Mouse (Mus musculus): ENCODE results near the gene Cd3d. TPM values are rescaled to one million over a fixed set of nuclear protein-coding genes. Genes with fewer than 3 reads are reported as not detected.

Cd3d gene
- polyA plus RNA-seq, 1 experiment from 2014 or later = not detected

GRCm38 (mm10) chr9:44979806-44980205 lies 1.8 kb upstream of the Cd3d start:
- peaks cover 5% of the 10 kb centered on the region; the same call in 1 of the 2 replicates for H3K27me3 ChIP-seq
- H3K9ac ChIP-seq (replicated peaks) = no peak overlapping the region
- 79% methylated on average over 7 of the region's 7 CpGs for WGBS
- no peak overlapping the region for H3K27ac ChIP-seq (replicated peaks)
- ATAC-seq (ENCODE audit: low FRiP score, low read depth) = no peak
- no peaks in the 10 kb centered on the region for H3K4me1 ChIP-seq
- H3K9me3 ChIP-seq = no peaks in the 10 kb centered on the region
- H3K4me3 ChIP-seq = no peak overlapping the region
- H3K4me2 ChIP-seq (replicated peaks) = no peak overlapping the region
- no peaks in the 10 kb centered on the region for H3K36me3 ChIP-seq

GRCm38 (mm10) chr9:44980242-44980641 lies 1.3 kb upstream of the Cd3d start, which contains the start of gene Cd3g:
Cd3g (minus strand) TSS chr9:44980431.
- 83% methylated on average over 3 of the region's 3 CpGs for WGBS
- Histone ChIP-seq H3K27ac (replicated peaks) (no peak within 1 kb of the TSS), H3K9me3 (no peaks in the 10 kb centered on the region), H3K4me2 (replicated peaks) (no peak within 1 kb of the TSS), H3K27me3 (peaks cover 5% of the 10 kb centered on the region; the same call in 1 of the 2 replicates), H3K4me3 (no peak within 1 kb of the TSS), H3K4me1 (no peaks in the 10 kb centered on the region), H3K36me3 (no peaks in the 10 kb centered on the region), H3K9ac (replicated peaks) (no peak within 1 kb of the TSS)
- ATAC-seq (ENCODE audit: low FRiP score, low read depth) = no peak

DNA sequence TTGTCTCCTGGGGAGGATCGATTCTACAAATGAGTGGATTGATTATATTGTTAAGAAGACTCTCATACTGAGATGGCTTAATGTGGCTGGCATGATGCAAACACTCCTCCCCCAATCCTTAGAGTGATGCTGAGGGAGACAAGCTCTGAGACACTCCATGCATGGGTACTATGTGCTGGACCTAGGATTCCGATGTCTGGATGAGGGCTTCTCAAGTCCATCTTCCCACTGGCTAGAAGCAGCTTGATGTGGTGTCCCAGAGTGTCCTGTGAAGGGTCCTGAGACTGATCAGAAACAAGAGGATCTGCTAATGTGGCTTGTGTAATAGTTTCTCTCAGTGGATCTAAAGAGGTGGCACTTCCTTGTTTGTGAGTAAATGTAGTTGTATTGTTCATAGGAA lies 482 bp upstream of the Cd3d start:
- Histone ChIP-seq H3K27ac (replicated peaks) (no peak overlapping the region), H3K4me1 (no peaks in the 10 kb centered on the region), H3K4me3 (no peak overlapping the region), H3K4me2 (replicated peaks) (no peak overlapping the region), H3K9me3 (no peaks in the 10 kb centered on the region), H3K36me3 (no peaks in the 10 kb centered on the region), H3K27me3 (no peaks in the 10 kb centered on the region), H3K9ac (replicated peaks) (no peak overlapping the region)
- WGBS = 85% methylated on average over 2 of the region's 2 CpGs
- ATAC-seq (ENCODE audit: low FRiP score, low read depth) = no peak

GRCm38 (mm10) chr9:44982081-44982480 lies 495 bp downstream of the Cd3d start:
- Histone ChIP-seq H3K9ac (replicated peaks) (no peak overlapping the region), H3K4me3 (no peak overlapping the region), H3K36me3 (no peaks in the 10 kb centered on the region), H3K27me3 (no peaks in the 10 kb centered on the region), H3K9me3 (no peaks in the 10 kb centered on the region), H3K4me2 (replicated peaks) (no peak overlapping the region), H3K27ac (replicated peaks) (no peak overlapping the region), H3K4me1 (no peaks in the 10 kb centered on the region)
- WGBS = 92% methylated on average over 8 of the region's 8 CpGs
- ATAC-seq (ENCODE audit: low FRiP score, low read depth) = no peak

DNA sequence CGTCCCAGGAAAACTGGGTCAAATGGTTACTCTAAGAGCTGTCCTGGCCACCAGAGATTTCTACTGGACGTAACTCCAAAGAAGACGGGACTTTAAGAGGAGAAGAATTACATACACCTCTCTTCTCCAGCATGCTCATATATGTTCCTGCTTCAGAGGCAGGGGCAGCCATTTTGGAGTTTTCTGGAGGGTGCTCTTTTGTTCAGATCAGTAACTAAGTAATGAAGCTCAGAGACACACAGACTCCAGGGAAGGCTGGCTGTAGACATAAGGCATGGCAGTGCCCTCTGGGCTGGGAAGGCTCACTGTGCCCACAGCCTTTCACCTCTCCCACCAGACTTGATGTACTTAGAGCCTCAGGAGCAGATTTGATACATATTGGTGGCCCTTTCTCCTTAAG lies 945 bp downstream of the Cd3d start:
- H3K9ac ChIP-seq (replicated peaks) = no peak overlapping the region
- no peak overlapping the region for H3K4me3 ChIP-seq
- ATAC-seq (ENCODE audit: low FRiP score, low read depth) = no peak
- no peaks in the 10 kb centered on the region for H3K27me3 ChIP-seq
- 88% methylated on average over 3 of the region's 3 CpGs for WGBS
- H3K9me3 ChIP-seq = no peaks in the 10 kb centered on the region
- H3K27ac ChIP-seq (replicated peaks) = no peak overlapping the region
- H3K4me2 ChIP-seq (replicated peaks) = no peak overlapping the region
- H3K4me1 ChIP-seq = no peaks in the 10 kb centered on the region
- H3K36me3 ChIP-seq = no peaks in the 10 kb centered on the region

- no peak for ATAC-seq (ENCODE audit: low FRiP score, low read depth)
- WGBS = 82% methylated on average over 2 of the region's 2 CpGs
- Histone ChIP-seq H3K36me3 (no peaks in the 10 kb centered on the region), H3K9ac (replicated peaks) (no peak overlapping the region), H3K27me3 (no peaks in the 10 kb centered on the region), H3K27ac (replicated peaks) (no peak overlapping the region), H3K9me3 (no peaks in the 10 kb centered on the region), H3K4me1 (no peaks in the 10 kb centered on the region), H3K4me2 (replicated peaks) (no peak overlapping the region), H3K4me3 (no peak overlapping the region)
These were observed 1.4 kb downstream of the Cd3d start for GRCm38 (mm10) chr9:44983001-44983400.

DNA sequence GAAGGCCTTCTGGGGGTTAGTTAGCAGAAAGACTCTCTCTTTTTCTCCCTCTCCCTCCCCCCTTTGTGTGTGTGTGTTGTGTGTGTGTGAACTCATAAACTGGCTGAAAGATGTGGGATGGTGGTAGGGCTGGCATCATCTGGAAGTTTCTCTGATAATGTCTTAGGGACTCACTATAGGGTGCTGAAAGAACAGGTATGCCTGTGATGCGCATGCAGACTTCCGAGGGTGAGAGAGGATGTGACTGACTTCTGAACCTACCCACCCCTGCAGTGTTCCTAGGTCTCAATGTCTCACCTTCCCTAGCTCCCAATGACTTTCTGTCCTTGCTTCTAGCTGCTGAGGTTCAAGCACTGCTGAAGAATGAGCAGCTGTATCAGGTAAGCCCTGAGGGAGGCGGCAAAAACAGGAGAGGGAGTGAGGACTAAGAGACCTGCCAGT lies 4.2 kb downstream of the Cd3d start:
- WGBS = 86% methylated on average over 3 of the region's 3 CpGs
- H3K4me2 ChIP-seq (replicated peaks) = no peak overlapping the region
- H3K4me1 ChIP-seq = no peaks in the 10 kb centered on the region
- H3K9ac ChIP-seq (replicated peaks) = no peak overlapping the region
- no peaks in the 10 kb centered on the region for H3K36me3 ChIP-seq
- H3K27me3 ChIP-seq = no peaks in the 10 kb centered on the region
- no peak overlapping the region for H3K4me3 ChIP-seq
- no peak for ATAC-seq (ENCODE audit: low FRiP score, low read depth)
- H3K9me3 ChIP-seq = no peaks in the 10 kb centered on the region
- H3K27ac ChIP-seq (replicated peaks) = no peak overlapping the region

GRCm38 (mm10) chr9:44986242-44986781 lies 4.7 kb downstream of the Cd3d start:
- ATAC-seq (ENCODE audit: low FRiP score, low read depth) = no peak
- Histone ChIP-seq H3K27ac (replicated peaks) (no peak overlapping the region), H3K36me3 (no peaks in the 10 kb centered on the region), H3K9ac (replicated peaks) (no peak overlapping the region), H3K9me3 (no peaks in the 10 kb centered on the region), H3K4me3 (no peak overlapping the region), H3K27me3 (no peaks in the 10 kb centered on the region), H3K4me2 (replicated peaks) (no peak overlapping the region), H3K4me1 (no peaks in the 10 kb centered on the region)
- 58% methylated on average over 14 of the region's 14 CpGs for WGBS

- WGBS = 82% methylated on average over 5 of the region's 5 CpGs
These were observed 5.4 kb downstream of the Cd3d start for GRCm38 (mm10) chr9:44986976-44987375.

DNA sequence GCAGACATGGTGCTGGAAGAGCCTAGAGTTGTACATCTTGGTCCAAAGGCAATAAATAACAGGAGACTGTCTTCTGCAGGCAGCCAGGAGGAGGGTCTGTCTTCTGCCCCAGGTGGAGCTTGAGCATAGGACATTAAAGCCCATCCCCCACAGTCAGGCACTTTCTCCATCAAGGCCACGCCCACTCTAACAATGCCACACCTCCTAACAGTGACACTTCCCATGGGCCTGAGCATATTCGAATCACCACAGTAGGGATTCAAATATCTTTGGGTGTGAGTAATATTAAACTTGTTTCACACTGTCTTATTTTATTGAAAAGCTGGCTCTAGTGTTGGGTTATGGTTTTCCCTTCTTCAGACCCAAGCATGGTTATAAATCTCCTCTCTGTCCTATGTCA lies 10.2 kb downstream of the Cd3d start:
- no peaks in the 10 kb centered on the region for H3K36me3 ChIP-seq
- WGBS = 84% methylated on average over 2 of the region's 2 CpGs
- no peak overlapping the region for H3K27ac ChIP-seq (replicated peaks)
- no peak overlapping the region for H3K4me2 ChIP-seq (replicated peaks)
- no peaks in the 10 kb centered on the region for H3K4me1 ChIP-seq
- no peak overlapping the region for H3K9ac ChIP-seq (replicated peaks)
- no peak overlapping the region for H3K4me3 ChIP-seq
- ATAC-seq (ENCODE audit: low FRiP score, low read depth) = no peak
- no peaks in the 10 kb centered on the region for H3K27me3 ChIP-seq
- no peaks in the 10 kb centered on the region for H3K9me3 ChIP-seq

More at GRCm38 (mm10) chr9:44986976-44987375, 5.4 kb downstream of the Cd3d start:
- Histone ChIP-seq H3K9ac (replicated peaks) (no peak overlapping the region), H3K4me2 (replicated peaks) (no peak overlapping the region), H3K27ac (replicated peaks) (no peak overlapping the region), H3K36me3 (no peaks in the 10 kb centered on the region), H3K4me1 (no peaks in the 10 kb centered on the region), H3K9me3 (no peaks in the 10 kb centered on the region), H3K4me3 (no peak overlapping the region), H3K27me3 (no peaks in the 10 kb centered on the region)
- no peak for ATAC-seq (ENCODE audit: low FRiP score, low read depth)

DNA sequence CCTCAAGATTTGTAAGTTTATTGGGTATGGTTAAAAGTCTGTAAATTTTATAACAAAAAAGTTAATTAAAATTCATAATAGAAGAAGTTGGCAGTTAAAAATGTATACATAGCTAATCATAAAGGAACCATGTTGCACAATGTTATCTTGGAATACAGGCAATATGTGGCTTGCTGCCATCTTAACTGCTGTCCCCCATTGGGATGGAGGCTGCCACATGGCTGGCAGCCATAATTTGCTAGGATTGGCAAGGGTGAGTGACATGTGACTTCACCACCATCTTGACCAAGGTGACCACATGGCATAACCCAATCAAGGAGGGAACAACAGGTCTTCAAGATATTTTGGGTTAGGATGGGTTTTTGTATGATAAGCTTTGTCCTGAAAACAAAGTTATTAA lies 10.7 kb downstream of the Cd3d start:
- H3K4me2 ChIP-seq (replicated peaks) = no peak overlapping the region
- no peak overlapping the region for H3K27ac ChIP-seq (replicated peaks)
- H3K4me3 ChIP-seq = no peak overlapping the region
- no peaks in the 10 kb centered on the region for H3K36me3 ChIP-seq
- no peak overlapping the region for H3K9ac ChIP-seq (replicated peaks)
- H3K9me3 ChIP-seq = no peaks in the 10 kb centered on the region
- no peaks in the 10 kb centered on the region for H3K4me1 ChIP-seq
- no peak for ATAC-seq (ENCODE audit: low FRiP score, low read depth)
- H3K27me3 ChIP-seq = no peaks in the 10 kb centered on the region

- H3K9ac ChIP-seq (replicated peaks) = no peak overlapping the region
- WGBS = 95% methylated on average over 2 of the region's 2 CpGs
- no peak overlapping the region for H3K4me3 ChIP-seq
- no peaks in the 10 kb centered on the region for H3K36me3 ChIP-seq
- H3K9me3 ChIP-seq = no peaks in the 10 kb centered on the region
- H3K27ac ChIP-seq (replicated peaks) = no peak overlapping the region
- H3K4me2 ChIP-seq (replicated peaks) = no peak overlapping the region
- H3K27me3 ChIP-seq = no peaks in the 10 kb centered on the region
- no peaks in the 10 kb centered on the region for H3K4me1 ChIP-seq
- no peak for ATAC-seq (ENCODE audit: low FRiP score, low read depth)
These were observed 11.7 kb downstream of the Cd3d start for GRCm38 (mm10) chr9:44993268-44993667.

DNA sequence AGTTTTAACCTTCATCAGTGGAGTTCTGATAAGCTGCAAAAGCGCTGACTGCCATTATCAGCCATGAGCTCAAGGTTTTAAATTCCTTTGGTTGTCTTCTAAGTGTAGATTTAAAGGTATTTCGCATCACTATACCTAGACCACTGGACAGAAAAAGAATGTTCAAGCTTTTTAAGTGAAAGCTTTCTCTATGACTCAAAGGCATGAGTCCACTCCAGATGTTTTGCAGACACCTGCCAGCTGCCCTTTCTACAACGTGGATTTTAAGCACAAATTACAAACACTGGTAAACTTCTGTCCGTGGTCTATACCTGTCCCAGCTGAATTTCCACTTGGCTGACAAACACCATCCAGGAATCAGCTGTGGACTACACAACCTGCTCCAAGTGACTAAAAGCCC lies 13.4 kb downstream of the Cd3d start:
- ATAC-seq (ENCODE audit: low FRiP score, low read depth) = no peak
- H3K36me3 ChIP-seq = no peaks in the 10 kb centered on the region

More for the DNA sequence above, 13.4 kb downstream of the Cd3d start:
- Histone ChIP-seq H3K9ac (replicated peaks) (no peak overlapping the region), H3K27me3 (no peaks in the 10 kb centered on the region), H3K9me3 (no peaks in the 10 kb centered on the region), H3K4me1 (no peaks in the 10 kb centered on the region), H3K27ac (replicated peaks) (no peak overlapping the region), H3K4me3 (no peak overlapping the region), H3K4me2 (replicated peaks) (no peak overlapping the region)
- WGBS = 82% methylated on average over 4 of the region's 4 CpGs

Measured in midbrain, embryonic 12.5 days (tissue).